Mouse (Mus musculus) left cerebral cortex, postnatal 10 days (tissue): Measurements from ENCODE around the gene Popdc2. TPM values are rescaled to one million over a fixed set of nuclear protein-coding genes. Genes with fewer than 3 reads are reported as not detected.

Experiments
- DNase-seq, 2 experiments: peaks; one replicate each; pipeline ENCODE4 v3.0.0; 2021 to 2022; ENCODE audit warnings: low spot score in 2 of 2, mixed read lengths in 1 of 2; ENCODE audit errors: extremely low spot score in 1 of 2
- intact Hi-C: fragments of 180-260 bp; cut with DNase I; formaldehyde crosslinking; loops from one replicate; pipeline ENCODE4 v1.15.1; 2025
- total RNA-seq, 2 experiments: library from RNA; stranded (reverse); gene quantifications; 2 replicates each; pipeline ENCODE4 v1.2.3; 2021

The Popdc2 gene
- total RNA-seq, 2 experiments from 2014 or later = 0.53 TPM; not detected in 1

DNA sequence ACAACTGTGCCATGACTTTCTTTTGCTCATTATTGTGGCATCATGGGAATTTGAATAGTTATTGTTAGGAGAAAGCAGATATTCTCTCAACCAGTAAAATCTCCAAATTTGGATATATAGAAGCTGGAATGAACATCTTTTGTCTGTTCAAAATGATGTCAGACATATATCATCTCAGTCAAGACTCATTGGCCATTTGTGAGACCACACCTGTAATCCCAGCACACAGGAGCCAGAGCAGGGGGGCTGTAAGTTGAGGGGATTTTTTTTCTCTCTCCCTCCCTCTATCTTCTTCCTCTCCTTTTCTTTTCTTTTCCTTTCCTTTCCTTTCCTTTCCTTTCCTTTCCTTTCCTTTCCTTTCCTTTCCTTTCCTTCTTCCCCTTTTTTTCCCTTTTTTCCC is 9.2 kb upstream of the Popdc2 start:
- no peak for DNase-seq
- intact Hi-C loops = no loop called here

DNA sequence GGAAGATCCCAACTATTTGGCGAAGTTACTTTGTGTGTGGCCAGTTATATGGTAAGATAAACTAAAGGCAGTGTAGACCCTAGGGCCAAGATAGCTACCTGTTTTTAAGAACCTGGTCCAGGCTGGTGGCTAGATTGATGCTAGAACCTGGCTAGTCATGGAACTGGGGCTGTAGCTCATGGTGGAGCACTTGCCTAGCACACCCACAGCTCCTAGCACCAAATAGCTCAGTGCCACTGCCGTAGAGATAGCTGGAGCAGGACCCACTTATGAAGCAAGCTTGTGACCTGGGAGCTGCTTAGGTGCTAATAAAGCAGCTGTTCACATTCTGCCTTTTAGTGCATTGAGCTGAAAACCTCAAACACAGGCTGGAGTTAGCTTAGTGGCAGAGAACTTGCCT is 8.4 kb upstream of the Popdc2 start:
- no peak for DNase-seq
- intact Hi-C loops = no loop called here

DNA sequence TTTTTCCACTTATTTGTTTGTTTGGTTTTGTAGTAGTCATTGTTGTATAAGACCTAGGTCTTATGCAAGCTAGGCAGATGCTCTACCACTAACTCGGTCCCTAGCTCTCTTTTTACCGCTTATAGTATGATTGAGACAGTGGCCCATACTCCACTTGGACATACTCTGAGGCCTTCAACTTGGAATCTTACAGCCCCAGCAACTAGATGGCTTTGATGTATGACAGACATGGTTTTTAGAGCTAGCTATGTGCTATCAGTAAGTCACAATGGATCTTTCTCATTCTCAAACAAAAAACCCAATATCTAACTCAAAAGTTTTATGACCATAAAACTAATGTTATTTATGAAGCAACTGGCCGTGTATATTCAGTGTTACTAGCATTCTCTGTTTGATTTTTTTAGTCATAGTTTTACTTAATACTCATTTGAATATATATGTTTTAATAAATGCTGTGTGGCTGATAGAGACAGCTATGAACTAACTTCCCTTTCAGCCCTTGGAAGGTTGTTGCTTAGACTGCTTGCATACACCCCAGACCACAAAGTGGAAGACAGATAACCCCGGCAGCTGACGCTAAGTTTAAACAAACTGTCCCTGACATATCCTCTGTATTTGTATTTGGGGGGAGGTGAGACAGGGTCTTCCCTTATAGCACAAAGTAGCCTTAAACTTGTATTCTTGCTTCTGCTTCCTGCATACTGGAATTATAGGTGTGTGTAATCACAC is 7.7 kb upstream of the Popdc2 start:
- intact Hi-C loops = no loop called here
- DNase-seq = no peak

DNA sequence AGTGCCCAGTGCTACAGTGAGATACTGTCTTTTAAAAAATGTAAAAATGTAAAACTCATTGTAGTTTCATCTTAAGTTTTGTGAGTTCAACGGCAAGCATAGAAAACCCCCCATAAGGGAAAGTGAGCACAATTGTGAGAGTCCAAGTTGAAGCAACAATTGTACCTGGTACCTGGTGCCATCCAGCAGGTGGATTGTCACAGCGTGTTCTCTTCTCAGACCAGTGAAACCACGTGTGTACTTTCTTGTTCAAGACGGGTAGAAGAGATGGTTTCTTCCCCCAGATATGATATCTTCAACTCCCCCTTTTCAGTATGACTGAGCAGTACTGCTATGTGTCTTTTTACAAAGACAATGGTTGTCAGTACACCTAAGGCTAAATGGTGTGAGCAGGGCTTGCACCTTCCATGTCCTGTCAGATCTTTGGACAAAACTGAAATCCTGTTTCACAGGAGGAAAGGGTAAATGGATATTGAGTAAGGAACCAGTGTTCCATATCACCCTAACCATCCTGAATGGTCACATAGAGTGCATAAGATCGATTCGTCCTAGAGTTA is 3.7 kb upstream of the Popdc2 start:
- DNase-seq = no peak
- intact Hi-C loops = no loop called here

DNA sequence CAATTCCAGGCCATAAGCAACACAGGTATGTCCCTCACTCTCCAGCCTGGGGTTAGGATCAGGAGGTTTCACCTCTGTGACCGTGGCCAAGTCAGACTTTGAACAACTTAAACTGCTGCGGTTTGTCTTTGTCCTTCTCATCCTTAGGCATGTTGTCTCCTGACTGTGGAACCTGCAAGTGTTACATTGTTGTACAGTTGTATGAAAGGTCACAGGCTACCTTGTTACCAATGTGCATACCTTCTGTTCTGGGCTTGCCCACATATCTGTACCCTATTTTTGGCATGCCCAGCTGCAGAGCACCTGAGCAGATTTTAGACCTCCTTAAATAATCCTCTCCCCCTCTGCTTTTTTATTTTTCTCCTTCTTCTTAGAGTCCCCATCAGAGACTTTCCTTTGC is 2.8 kb upstream of the Popdc2 start:
- intact Hi-C loops = no loop called here
- no peak for DNase-seq

DNA sequence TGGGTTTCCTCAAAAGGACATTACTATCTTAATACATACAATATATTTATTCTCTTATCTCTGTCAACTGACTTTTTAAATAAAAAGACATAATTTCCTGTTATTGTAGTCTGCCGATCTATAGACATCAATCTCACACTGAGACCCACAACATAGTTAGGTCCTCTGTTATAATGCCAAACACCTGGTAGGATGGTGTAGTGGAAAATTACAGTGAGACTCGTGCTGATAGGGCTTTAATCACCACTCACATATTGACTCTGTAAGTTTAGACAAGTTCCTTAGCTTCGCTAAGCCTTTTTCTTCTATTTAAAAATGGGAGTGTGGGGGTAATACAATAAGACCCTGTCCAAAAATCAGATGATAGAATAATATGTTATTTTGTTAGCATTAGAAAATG is 2.2 kb upstream of the Popdc2 start:
- intact Hi-C loops = no loop called here

DNA sequence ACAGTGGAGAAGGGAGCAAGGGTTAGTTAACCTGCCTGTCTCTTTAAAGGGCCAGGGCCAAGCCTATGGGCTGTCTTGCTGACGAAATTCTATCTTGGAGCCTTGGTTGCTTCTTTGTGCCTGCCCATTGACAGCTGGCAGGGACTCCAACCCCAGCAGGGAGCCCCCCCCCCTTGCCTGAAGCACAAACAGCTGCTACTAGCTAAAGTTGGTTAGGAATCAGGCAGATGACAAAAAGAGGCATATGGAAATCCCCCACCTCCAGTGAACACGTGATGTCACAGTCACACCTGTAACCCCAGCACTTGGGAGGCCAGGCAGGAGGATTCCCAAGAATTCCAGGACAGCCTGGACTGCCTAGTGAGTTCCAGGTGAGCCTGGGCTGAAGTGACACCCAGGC is 1.7 kb upstream of the Popdc2 start:
- DNase-seq = no peak

More for the DNA sequence above, 2.2 kb upstream of the Popdc2 start:
- DNase-seq = no peak

DNA sequence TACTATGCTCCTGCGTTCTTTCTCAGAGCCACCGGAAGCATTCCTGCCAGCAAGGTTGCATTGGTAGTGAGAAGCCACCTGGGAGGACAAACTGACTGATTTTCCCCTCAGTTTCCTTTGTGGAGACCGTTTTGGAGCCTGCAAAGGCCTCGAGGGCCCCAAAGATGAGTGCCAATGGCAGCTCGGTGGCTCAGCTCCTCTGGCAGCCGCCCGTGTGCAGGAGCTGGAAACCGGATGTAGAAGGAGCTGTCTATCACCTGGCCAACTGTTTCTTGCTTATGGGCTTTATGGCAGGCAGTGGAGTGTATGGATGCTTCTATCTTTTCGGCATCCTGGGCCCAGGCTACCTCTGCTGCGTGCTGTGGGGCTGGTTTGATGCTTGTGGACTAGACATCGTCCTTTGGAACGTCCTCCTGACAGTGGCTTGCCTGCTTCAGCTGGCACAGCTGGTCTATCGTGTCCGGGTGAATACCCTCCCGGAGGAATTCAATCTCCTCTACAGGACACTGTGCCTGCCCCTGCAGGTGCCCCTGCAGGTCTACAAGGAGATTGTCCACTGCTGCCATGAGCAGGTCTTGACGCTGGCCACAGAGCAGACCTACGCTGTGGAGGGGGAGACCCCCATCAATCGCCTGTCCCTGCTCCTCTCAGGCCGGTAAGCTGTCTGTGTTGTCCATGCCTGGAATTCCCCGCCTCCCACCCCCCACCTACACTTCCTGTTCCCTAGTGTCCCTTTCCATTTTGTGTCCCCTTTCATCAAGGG is 665 bp downstream of the Popdc2 start:
- intact Hi-C loops = no loop called here
- no peak for DNase-seq

More for the DNA sequence above, 1.7 kb upstream of the Popdc2 start:
- intact Hi-C loops = no loop called here

DNA sequence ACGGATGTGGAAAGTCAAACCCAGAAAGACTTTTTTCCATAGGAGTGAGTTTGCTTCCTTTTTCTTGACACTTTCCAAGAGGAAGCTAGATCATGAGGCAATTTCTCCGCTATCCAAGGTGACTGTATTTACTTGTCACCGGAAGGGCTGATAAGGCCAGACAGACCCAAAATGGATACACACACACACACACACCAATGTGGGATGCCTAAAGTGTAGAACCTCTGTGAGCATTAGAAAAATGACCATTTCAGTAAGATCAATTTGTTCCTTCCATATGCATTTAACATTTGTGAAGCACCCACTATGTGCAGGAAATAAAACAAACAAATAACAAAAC is 1.2 kb downstream of the Popdc2 start:
- DNase-seq = no peak
- intact Hi-C loops = no loop called here

DNA sequence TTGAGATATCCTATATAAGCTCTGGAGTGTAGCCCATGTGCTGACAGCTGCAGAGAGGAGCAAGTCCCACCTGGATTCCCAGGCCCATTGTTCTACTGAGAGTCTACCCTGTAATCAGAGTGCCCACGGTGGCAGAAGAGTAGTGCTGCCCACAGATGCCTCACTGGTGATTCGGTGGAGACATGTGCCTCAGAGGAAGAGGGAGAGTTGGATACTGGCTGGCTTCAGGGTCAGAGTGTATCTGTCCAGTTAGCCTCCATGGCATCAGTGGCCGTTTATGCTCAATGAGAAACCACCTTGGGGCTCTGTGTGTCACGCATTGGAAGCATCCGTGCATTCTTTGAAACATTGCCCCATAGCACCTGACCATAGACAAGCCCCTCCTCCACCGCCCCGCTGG is 1.6 kb downstream of the Popdc2 start:
- no peak for DNase-seq
- intact Hi-C loops = no loop called here

DNA sequence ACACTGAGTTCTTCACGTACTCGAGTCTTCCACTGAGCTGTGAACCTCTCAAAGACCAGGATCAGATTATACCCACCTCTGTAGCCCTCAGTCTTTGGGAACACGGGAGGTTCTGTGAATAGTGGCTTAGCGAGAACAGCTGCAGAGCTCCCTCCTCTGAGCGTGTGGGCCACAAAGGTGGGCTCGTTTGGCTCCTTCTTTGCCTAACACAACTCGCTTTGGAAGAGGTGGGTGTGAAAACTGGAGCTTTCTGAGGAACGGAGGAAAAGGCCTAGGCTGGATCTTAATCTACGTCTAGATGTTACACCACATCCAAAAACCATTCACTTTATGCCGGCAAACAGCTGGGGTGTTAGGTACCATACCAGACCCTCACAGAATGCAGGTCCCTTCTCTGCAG is 3.4 kb downstream of the Popdc2 start:
- DNase-seq = no peak
- intact Hi-C loops = no loop called here

DNA sequence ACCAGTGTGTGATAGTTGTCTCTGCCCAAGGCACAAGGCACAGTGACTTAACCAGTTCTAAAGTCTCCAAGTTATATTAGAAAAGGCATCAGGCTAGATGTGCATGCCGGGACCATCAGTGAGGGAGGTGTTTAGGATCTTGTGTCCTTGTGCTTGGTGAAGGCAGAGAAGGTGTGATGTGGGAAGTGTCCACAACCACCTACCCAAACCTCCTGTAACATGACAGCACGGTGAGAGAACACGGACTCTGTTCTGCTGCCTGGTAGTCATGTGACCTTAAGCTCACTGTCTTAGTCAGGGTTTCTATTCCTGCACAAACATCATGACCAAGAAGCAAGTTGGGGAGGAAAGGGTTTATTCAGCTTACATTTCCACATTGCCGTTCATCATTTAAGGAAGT is 4.2 kb downstream of the Popdc2 start:
- no peak for DNase-seq
- intact Hi-C loops = no loop called here

DNA sequence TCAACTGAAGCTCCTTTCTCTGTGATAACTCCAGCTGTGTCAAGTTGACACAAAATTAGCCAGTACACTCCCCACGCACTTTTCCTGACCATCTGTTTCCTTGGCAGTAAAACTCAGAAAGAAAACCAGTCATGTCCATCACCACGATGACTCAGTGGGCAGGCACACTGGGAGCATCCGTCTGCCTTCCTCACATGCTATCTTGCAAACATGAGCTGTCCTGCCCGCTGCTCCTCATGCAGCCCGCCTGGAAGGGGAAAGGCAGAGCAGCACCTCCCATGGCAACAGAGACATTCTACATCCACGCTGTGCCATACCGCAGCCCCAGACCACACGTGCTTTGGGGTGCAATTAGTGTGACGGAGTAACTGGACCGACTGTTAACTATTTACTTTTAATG is 6.3 kb downstream of the Popdc2 start:
- intact Hi-C loops = no loop called here
- peak; percentile 51 to 67 for DNase-seq

DNA sequence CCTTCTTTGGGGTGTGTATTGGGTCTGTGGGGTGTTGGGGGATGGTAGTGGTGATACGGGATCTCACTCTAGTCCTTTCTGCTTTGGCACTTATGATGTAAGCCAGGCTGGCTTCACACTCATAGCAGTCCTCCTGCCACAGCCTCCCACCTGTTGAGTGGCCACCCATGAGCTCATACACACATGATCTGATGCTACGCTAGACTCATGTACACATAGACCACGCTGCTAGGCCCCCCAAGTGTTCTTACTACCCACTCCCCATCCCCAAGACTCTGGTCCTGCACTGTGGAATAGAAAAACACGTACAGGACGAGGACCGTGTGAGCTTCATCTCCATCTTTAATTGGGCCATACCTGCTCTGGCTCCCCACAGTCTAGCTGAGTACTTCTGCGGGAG is 7.0 kb downstream of the Popdc2 start:
- intact Hi-C loops = no loop called here
- no peak for DNase-seq

DNA sequence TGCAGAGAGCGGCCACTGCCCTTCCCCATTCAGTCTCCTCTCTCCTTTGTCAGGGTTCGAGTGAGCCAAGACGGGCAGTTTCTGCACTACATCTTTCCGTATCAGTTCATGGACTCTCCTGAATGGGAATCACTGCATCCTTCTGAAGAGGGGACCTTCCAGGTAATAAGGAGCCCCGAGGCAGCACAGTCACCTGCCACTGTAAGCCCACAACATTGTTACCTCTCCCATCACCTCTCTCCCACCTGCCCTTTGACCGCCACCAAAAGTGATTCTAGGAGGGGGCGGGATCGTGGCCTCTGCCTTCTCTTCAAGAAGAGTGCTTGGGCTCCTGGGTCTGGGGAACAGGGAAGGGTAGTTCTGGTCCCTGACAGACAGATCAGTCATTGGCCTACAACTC is 7.4 kb downstream of the Popdc2 start:
- DNase-seq = no peak
- intact Hi-C loops = no loop called here

DNA sequence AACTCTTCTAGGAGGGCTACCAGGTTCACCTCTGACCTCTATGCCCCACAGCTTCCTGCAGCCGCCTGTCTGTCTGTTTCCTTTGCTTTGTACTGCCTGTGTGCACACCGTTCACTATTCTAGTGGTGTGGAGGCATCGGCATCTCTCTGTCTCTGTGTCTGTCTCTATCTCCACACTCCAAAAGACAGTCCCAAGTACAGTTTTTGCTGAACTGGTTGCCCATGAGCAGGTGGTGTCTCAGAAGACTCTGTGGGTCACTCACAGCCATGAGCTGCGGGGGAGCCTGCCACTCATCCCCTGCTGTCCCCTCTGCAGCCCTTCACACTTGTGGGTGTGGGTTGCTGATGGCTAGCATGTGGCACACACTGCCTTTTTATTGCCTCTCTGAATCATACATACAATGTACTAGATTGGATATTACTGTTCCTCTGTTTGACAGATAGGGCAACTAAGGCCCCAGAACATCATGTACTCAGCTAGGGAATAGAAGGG is 8.0 kb downstream of the Popdc2 start:
- no peak for DNase-seq
- intact Hi-C loops = no loop called here

DNA sequence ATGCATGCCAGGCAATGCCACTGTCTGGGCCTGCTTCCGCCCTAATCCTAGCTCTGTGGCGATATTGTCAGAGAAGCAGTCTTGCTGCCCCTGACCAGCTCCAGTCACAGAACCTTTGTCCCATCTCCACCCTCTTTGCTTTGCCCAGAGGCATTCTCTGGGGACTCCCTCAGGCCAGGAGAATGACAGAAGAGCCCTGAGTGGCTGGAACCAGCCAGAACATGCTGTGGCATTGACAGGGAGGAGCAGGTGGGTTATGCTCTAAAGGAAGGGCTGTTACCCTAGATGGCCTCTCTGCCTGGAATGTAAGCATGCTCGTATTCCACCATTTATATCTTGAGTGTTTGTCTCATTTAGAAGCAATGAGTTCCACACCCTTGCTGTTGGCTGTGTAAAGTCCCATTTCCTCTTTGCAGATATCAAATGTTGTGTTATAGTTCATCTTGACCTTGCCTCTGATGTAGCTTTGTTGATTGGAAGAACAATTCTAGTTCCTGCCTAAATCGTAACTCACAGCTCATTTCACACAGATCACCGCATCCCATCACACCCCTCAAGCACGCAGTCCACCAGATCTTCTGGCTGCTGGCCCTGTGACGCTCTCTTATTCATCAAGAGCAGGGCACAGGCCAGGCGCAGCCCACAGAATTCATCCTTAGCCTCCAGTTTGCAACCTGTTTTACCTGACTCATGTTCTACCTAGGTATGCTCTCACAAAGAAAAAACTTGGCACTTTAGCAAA is 8.8 kb downstream of the Popdc2 start:
- intact Hi-C loops = no loop called here
- no peak for DNase-seq

DNA sequence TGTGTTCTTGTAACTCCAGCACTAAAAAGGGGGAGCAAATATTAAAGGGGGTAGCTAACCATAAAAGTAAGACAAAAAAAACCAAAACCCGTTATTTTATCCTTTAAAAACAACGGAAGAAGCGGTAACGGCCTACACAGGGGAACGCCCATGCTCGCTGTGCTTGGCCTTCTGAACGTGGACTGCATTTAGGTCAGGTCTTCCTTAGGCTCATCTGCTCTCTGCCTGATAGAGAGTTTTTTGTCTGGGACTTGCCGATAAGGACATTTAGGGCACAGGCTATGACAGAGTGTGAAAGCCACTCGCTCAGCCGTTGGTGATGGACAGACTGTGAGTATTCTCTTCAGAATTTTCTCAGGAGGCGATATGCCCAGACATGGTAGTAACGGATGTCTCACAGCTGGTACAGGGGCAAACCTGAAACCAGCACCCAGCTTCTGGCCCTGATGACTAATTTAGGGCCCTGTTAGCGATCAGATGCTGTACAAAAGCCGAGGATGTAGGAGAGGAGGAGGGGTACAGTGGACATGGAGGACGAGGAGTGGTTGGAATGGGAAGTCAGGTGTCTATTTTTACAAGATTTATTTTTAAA is 9.8 kb downstream of the Popdc2 start:
- no peak for DNase-seq
- intact Hi-C loops = no loop called here

DNA sequence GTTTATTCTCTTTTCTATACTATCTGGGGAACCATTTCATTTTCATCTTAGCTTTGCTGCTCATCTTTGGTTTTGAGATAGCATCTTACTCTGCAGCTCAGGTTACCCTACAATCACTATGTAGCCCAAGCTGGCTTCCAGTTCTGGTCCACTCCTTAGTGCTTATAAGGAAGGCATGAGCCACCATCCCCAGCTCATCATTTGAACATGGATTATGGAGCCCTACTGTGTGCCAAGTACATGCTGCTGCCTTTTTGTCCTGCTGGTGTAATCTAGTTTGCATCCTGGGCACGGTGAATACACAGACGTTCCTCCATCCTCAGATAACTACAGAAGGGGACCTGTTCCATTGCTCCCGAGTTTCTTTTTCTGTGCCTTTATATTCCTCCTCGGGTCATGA is 10.9 kb downstream of the Popdc2 start:
- DNase-seq = no peak
- intact Hi-C loops = no loop called here
